Mouse (Mus musculus) 416B (cell line): ENCODE results near the gene Timm22.

ENCODE experiments used
- DNase-seq: peaks from one replicate; pipeline ENCODE4 v3.0.0; 2011; ENCODE audit warnings: low read depth

Timm22 gene

GRCm38 (mm10) chr11:76436009-76436408 is 29.3 kb downstream of the Timm22 start:
- no peak for DNase-seq

DNA sequence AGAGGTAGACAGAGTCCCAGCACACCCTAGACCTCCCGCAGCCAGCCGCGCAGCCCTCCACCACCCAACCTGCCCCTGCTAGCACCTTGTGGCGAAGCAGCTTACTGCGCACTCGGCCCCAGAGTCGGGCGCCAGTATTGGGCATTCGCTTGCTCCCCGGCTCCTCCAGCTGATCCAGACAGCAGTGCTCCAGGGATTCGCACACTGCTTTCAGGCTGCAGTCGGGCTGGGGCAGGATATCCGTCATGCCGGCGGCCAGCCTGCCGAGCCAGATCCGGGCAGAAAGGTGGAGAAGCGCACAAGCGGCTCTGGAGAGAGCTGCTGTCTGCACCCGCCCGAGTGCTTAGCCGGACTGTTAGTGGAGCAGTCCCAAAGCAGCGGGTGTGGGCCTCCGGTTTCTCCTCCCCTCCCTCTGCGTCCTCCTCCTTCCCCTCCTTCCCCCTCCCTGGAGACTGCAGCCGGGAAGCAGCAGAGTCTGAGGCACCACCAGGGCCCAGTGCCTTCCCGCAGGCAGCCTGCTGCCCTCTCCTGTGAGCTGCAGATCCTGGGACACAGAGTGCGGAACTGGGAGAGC is 30.2 kb downstream of the Timm22 start:
- no peak for DNase-seq

- peak; percentile 15 for DNase-seq
These were observed 32.9 kb downstream of the Timm22 start for GRCm38 (mm10) chr11:76439666-76440065.

DNA sequence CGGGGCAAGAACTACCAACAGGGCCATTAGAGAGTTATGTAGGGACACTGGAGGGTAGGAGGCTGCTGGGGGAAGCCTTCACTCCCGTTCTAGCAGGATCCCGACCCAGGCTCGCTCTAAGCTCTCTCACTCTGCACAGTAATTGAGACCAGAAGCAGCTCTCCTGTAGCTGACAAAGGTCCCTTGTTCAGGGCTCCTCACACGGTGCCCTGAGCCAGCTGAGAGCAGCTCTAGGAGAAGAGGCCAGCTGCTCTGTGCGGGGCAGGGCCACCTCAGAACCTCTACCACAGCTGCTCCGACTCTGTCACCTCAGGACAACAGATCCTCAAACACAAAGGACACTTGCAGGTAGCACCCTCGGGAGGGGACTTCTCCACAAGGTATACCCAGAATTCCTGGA is 38.7 kb downstream of the Timm22 start:
- no peak for DNase-seq

DNA sequence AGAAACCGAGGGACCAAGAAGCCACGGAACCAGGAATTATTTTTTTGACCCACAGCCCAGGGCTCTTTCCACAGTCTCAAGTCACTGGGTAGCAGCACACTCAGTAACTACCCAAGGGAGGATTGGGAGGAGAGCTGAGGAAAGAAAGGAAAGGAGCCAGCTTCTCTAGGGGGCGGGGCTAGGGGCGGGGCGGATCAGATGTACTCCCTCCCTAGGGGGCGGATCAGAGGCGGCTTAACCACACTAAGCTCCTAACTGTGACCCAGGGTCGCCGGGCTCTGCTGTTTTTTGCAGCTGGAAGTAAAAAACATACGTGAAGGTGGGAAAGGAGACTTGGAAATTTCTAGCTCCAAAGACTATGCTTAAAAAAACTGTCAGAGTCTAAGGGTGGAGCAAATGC is 39.5 kb downstream of the Timm22 start:
- DNase-seq: peak; percentile 52

GRCm38 (mm10) chr11:76449520-76450201 is 42.9 kb downstream of the Timm22 start:
- no peak for DNase-seq

- no peak for DNase-seq
These were observed 43.4 kb downstream of the Timm22 start for GRCm38 (mm10) chr11:76450202-76450561.

GRCm38 (mm10) chr11:76454492-76454891 is 47.7 kb downstream of the Timm22 start:
- DNase-seq: peak; percentile 76

- DNase-seq: peak; percentile 79
These were observed 49.5 kb downstream of the Timm22 start for GRCm38 (mm10) chr11:76456233-76456632.

DNA sequence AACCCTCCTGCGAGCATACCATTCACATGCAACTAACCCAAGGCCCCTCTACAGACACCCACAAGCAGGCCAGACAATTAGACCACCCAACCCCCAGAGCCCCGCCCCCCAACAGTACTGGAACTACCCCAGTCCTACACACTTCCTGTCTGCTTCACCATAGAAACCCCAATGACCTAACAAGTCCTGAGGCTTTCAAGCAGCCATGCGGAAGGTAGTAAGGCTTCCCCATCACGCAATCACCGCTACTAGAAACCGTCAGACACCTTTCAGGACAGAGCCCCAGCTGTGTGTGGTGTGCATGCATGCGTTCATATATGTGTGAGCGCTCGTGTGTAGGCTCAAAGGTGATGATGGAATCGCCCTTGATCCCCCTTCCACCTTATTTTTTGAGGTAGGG is 50.1 kb downstream of the Timm22 start:
- peak; percentile 48 for DNase-seq

GRCm38 (mm10) chr11:76458730-76459129 is 52.0 kb downstream of the Timm22 start:
- DNase-seq: peak; percentile 39

GRCm38 (mm10) chr11:76459489-76459888 is 52.7 kb downstream of the Timm22 start:
- no peak for DNase-seq

DNA sequence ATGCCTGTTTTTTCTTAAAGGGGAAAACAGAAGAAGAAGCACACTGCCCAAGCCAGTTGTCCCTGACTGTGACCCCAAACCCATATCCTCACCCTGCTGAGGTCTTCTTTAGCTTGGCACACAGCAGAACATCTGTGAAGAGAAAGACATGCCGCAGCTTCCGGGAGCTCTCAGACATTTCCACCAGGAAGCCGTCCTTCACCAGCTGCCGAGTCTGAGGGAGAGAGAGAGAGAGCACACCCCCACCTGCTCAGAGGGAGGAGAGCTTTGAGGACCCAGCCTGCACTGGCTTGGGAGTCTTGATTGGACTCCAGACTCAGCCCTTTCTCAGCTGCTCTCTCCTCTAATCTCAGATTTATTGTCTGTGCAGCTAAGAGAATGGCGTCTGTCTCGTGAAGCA is 54.4 kb downstream of the Timm22 start:
- DNase-seq: no peak

DNA sequence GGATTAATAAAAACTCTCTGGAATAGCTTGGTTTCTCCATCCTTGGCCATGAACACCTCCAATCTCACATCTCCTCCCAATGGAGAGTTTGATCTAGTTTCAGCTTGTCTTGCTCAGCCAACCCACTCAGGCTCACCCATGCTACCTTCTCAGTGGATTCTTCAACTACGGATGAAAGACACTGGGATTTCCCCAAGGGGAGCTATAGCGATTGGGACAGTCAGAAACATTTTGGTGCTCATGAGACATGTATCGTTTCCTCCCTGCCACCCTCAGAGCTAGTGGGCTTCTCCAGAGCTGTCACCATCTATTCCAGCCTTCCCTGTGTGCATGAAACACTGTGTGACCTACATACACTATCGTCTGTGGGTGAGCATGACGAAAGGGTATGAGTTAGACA is 54.9 kb downstream of the Timm22 start:
- no peak for DNase-seq

GRCm38 (mm10) chr11:76465879-76466278 is 59.1 kb downstream of the Timm22 start:
- no peak for DNase-seq
